Mouse (Mus musculus): Measurements from ENCODE around the gene Gm2000. TPM values are rescaled to one million over a fixed set of nuclear protein-coding genes. Genes with fewer than 3 reads are reported as not detected.

The Gm2000 gene
- polyA plus RNA-seq (2017; shearing (Covaris generic)): 1,028 TPM

DNA sequence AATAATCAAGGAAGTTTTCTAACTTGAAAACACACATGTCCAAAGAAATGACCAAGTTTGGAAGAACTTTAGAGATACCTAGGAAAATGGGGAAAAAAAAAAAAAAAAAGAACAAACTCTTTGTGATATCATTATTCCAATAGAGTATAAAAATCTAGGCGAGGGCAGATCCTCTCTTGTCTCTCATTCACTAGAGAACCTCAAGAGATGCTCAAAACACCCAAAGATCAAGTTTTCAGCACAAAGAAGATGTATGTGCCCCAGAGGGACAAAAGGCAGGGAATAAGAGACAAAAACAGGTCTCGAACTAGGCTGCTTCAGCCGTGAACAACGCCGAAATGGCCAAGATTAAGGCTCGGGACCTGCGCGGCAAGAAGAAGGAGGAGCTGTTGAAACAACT is at the start of gene Gm2000:
Gm2000 (plus strand) TSS at position 301 of the 400 bp plus-strand sequence.

Other genes with a start within 250 kb of the Gm2000 start
- gene Fam163a, start 161.0 kb upstream of the Gm2000 start, polyA plus RNA-seq (2017; shearing (Covaris generic)): not detected
- gene Tdrd5, start 62.4 kb upstream of the Gm2000 start, polyA plus RNA-seq (2017; shearing (Covaris generic)): not detected
- gene Nphs2, start 55.3 kb upstream of the Gm2000 start, polyA plus RNA-seq (2017; shearing (Covaris generic)): not detected
- gene Axdnd1, start 55.1 kb downstream of the Gm2000 start, polyA plus RNA-seq (2017; shearing (Covaris generic)): 0.29 TPM
- gene Soat1, start 108.3 kb downstream of the Gm2000 start, polyA plus RNA-seq (2017; shearing (Covaris generic)): 54.5 TPM
- 0.99 TPM for gene Gm10031, start 158.0 kb downstream of the Gm2000 start, polyA plus RNA-seq (2017; shearing (Covaris generic))
- gene Abl2, start 192.7 kb downstream of the Gm2000 start, polyA plus RNA-seq (2017; shearing (Covaris generic)): 2.5 TPM